Mouse (Mus musculus) bone marrow macrophage, adult 2 months (primary cell): ENCODE measurements around the gene Zfp369.

Source experiments
- CTCF ChIP-seq: IDR thresholded peaks from 2 replicates; pipeline ENCODE4 v1.5.1; 2012; ENCODE audit warnings: low read depth, mild to moderate bottlenecking, low read length, moderate library complexity
- POLR2A ChIP-seq: IDR thresholded peaks from 2 replicates; pipeline ENCODE4 v1.6.1; 2012; ENCODE audit warnings: mild to moderate bottlenecking, low read depth, low read length, borderline replicate concordance

DNA sequence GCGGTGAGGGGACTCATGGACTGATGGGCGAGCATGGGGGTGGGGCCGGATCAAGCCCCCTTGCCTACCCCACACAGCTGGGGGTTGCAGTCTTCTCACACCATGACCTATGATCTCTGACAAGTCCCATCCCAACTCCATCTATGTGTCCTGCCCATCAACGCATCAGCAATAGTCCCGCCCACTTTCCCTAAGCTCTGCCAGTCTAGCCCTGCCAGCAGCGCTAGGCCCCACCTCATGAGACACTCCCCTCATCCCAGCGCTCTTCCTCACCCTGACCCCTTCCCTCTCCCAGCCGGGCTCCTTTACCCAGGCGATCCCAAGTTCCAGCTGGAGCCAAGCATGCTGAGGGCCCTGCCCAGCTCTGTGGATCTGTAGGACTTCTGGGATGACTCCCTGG is 41.4 kb upstream of the Zfp369 start:
- TF ChIP-seq CTCF (no peak), POLR2A (no peak)
